Mouse (Mus musculus) naive thymus-derived CD4-positive, alpha-beta T cell, adult 5 months (primary cell): ENCODE results near the gene Olfr52. TPM values are rescaled to one million over a fixed set of nuclear protein-coding genes. Genes with fewer than 3 reads are reported as not detected.

Source experiments
- polyA plus RNA-seq: library from polyadenylated mRNA; unstranded; fragments of 100-300 nt; shearing (Covaris generic); gene quantifications from one replicate; pipeline ENCODE4 v1.2.1, GENCODE M21; 2017

The Olfr52 gene
- not detected for polyA plus RNA-seq

GRCm38 (mm10) chr2:86185583-86185982 lies at the start of gene Olfr52:
Olfr52 (minus strand) TSS chr2:86185683.

DNA sequence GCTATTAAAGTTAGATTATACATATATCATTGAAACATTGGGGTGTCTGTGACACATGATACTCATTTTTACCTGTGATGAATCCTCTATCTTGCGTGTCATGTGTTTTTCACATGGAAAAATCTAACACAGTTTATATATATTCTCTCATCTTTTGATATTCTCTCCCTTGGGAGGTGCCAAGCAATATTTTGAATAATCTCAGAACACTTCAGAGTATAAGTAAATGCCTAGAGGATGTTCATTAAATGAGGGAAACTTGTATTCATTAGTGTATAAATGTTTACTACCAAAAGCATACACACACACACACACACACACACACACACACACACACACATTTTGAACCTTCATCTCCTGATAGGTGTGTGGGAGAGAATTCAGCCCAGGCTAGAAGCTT lies 45.8 kb upstream of the Olfr52 start, which contains the start of gene Olfr1047:
Olfr1047 (minus strand) TSS at position 101 of the 400 bp plus-strand sequence.

GRCm38 (mm10) chr2:86219214-86219613 lies 33.7 kb upstream of the Olfr52 start, which contains the start of gene Olfr1046:
Olfr1046 (minus strand) TSS chr2:86219314.

GRCm38 (mm10) chr2:86202909-86203308 lies 17.4 kb upstream of the Olfr52 start, which contains the start of gene Olfr1045:
Olfr1045 (minus strand) TSS chr2:86203009.

DNA sequence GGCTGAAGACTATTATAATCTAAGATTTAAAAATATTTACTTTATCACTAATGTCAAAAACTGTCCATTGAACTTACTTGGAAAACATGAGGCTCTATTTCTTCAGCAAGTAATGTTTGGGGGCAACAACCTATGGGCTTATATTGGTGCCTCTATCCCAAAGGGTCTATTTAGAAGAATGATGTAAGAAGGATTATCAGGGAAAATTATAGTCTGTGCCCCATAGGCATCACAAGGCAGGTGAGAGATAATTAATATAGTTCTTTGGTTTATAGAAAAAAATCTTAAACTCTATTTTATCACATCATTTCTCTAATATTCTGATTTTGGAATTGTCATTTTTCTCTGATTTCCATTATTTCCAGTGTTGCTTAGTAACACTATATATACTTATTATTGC lies 7.8 kb downstream of the Olfr52 start, which contains the start of gene Olfr1044:
Olfr1044 (minus strand) TSS at position 101 of the 400 bp plus-strand sequence.

DNA sequence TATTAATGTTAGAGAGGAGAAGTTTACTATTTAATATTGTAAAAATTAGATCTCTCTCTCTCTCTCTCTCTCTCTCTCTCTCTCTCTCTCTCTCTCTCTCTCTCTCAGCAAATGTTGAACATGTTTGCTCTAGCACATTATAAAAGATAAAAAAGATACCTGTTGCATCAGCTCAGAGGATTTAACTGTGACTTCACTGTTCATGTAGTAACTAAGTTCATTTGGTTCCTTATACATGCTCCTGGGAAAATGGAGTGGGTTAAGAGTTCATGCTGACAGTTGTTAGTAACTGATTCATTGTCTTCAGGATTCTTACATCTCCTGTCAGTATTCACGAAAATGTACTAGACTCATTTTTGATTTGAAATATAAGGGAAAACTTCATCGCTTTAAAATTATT lies 18.1 kb downstream of the Olfr52 start, which contains the start of gene Olfr1043:
Olfr1043 (minus strand) TSS at position 101 of the 400 bp plus-strand sequence.

GRCm38 (mm10) chr2:86161738-86162137 lies 23.7 kb downstream of the Olfr52 start, which contains the start of gene Olfr1042:
Olfr1042 (minus strand) TSS chr2:86161838.

GRCm38 (mm10) chr2:86146632-86147031 lies 38.9 kb downstream of the Olfr52 start, which contains the start of gene Olfr1040:
Olfr1040 (minus strand) TSS chr2:86146732.

GRCm38 (mm10) chr2:86135828-86136227 lies 49.7 kb downstream of the Olfr52 start, which contains the start of gene Olfr1039:
Olfr1039 (minus strand) TSS chr2:86135928.

Other genes starting within 250 kb of the Olfr52 start
- not detected for gene Olfr1028, start 235.2 kb downstream of the Olfr52 start, polyA plus RNA-seq
- gene Olfr1029, start 211.8 kb downstream of the Olfr52 start, polyA plus RNA-seq, result not detected
- gene Olfr1030, start 206.4 kb downstream of the Olfr52 start, polyA plus RNA-seq, result 0.15 TPM
- gene Olfr1031, start 195.4 kb downstream of the Olfr52 start, polyA plus RNA-seq, result not detected
- gene Olfr1032, start 180.1 kb downstream of the Olfr52 start, polyA plus RNA-seq, result not detected
- 13.4 TPM for gene Olfr1033, start 165.1 kb downstream of the Olfr52 start, polyA plus RNA-seq
- gene Olfr1034, start 139.8 kb downstream of the Olfr52 start, polyA plus RNA-seq, result not detected
- gene Olfr1036, start 111.7 kb downstream of the Olfr52 start, polyA plus RNA-seq, result not detected
- gene Olfr1037, start 98.3 kb downstream of the Olfr52 start, polyA plus RNA-seq, result not detected
- not detected for gene Olfr1039, start 49.8 kb downstream of the Olfr52 start, polyA plus RNA-seq
- not detected for gene Olfr1040, start 39.0 kb downstream of the Olfr52 start, polyA plus RNA-seq
- 0.06 TPM for gene Olfr1042, start 23.8 kb downstream of the Olfr52 start, polyA plus RNA-seq
- gene Olfr1043, start 18.2 kb downstream of the Olfr52 start, polyA plus RNA-seq, result 0.37 TPM
- not detected for gene Olfr1044, start 7.9 kb downstream of the Olfr52 start, polyA plus RNA-seq
- gene Olfr1045, start 17.3 kb upstream of the Olfr52 start, polyA plus RNA-seq, result 0.15 TPM
- gene Olfr1046, start 33.6 kb upstream of the Olfr52 start, polyA plus RNA-seq, result not detected
- gene Olfr1047, start 45.7 kb upstream of the Olfr52 start, polyA plus RNA-seq, result not detected
- gene Olfr1048, start 54.6 kb upstream of the Olfr52 start, polyA plus RNA-seq, result 0.15 TPM
- not detected for gene Olfr1049, start 72.6 kb upstream of the Olfr52 start, polyA plus RNA-seq
- not detected for gene Olfr1051, start 93.4 kb upstream of the Olfr52 start, polyA plus RNA-seq
- not detected for gene Olfr1052, start 106.8 kb upstream of the Olfr52 start, polyA plus RNA-seq
- gene Olfr1053, start 129.6 kb upstream of the Olfr52 start, polyA plus RNA-seq, result not detected
- not detected for gene Olfr1054, start 149.8 kb upstream of the Olfr52 start, polyA plus RNA-seq
- gene Olfr1055, start 164.6 kb upstream of the Olfr52 start, polyA plus RNA-seq, result not detected
- not detected for gene Olfr1056, start 176.8 kb upstream of the Olfr52 start, polyA plus RNA-seq
- gene Olfr1057, start 192.7 kb upstream of the Olfr52 start, polyA plus RNA-seq, result not detected
- gene Olfr1058, start 202.9 kb upstream of the Olfr52 start, polyA plus RNA-seq, result not detected
- gene Olfr1061, start 228.4 kb upstream of the Olfr52 start, polyA plus RNA-seq, result not detected
- gene Olfr1062, start 241.1 kb upstream of the Olfr52 start, polyA plus RNA-seq, result not detected